Mouse (Mus musculus) ES-Bruce4 (cell line): ENCODE results near the gene Slc25a17. TPM values are rescaled to one million over a fixed set of nuclear protein-coding genes. Genes with fewer than 3 reads are reported as not detected.

Source experiments
- H3K27ac ChIP-seq: 2 replicates; pipeline ENCODE4 v1.5.1; 2012; ENCODE audit warnings: low read length, inconsistent platforms; ENCODE audit not compliant: insufficient read depth
- H3K27me3 ChIP-seq: 2 replicates; pipeline ENCODE4 v1.6.1; 2012; ENCODE audit warnings: mild to moderate bottlenecking, low read length, inconsistent platforms; ENCODE audit not compliant: control insufficient read depth, poor library complexity, insufficient read depth, severe bottlenecking
- H3K36me3 ChIP-seq: 2 replicates; pipeline ENCODE4 v1.6.1; 2012; ENCODE audit warnings: inconsistent platforms, mild to moderate bottlenecking, low read length, moderate library complexity; ENCODE audit not compliant: control insufficient read depth, poor library complexity, insufficient read depth, severe bottlenecking
- H3K4me1 ChIP-seq: one replicate; pipeline ENCODE4 v1.8.1; 2011; ENCODE audit warnings: low read length; ENCODE audit not compliant: control insufficient read depth, insufficient read depth
- H3K4me3 ChIP-seq: 2 replicates; pipeline ENCODE4 v1.5.1; 2011; ENCODE audit warnings: low read depth, mild to moderate bottlenecking, low read length
- H3K9ac ChIP-seq: 2 replicates; pipeline ENCODE4 v1.6.1; 2012; ENCODE audit warnings: low read depth, mild to moderate bottlenecking, inconsistent platforms; ENCODE audit not compliant: poor library complexity, severe bottlenecking
- H3K9me3 ChIP-seq: replicated peaks from 2 replicates; pipeline ENCODE4 v1.6.1; 2012; ENCODE audit warnings: mild to moderate bottlenecking, low read length, inconsistent platforms; ENCODE audit not compliant: control insufficient read depth, poor library complexity, insufficient read depth, severe bottlenecking
- CTCF ChIP-seq: IDR thresholded peaks from one replicate; pipeline ENCODE4 v1.8.1; 2011; ENCODE audit warnings: low read depth, low read length
- EP300 ChIP-seq: IDR thresholded peaks from 2 replicates; pipeline ENCODE4 v1.6.1; 2011; ENCODE audit warnings: low read depth, low read length; ENCODE audit not compliant: insufficient read depth
- POLR2A ChIP-seq: IDR thresholded peaks from one replicate; pipeline ENCODE4 v1.8.1; 2011; ENCODE audit warnings: low read length; ENCODE audit not compliant: insufficient read depth
- polyA plus RNA-seq: library from polyadenylated mRNA; stranded (reverse); fragments of >200 nt; gene quantifications from 2 replicates; pipeline ENCODE4 v1.2.4, GENCODE M21; 2011; ENCODE audit warnings: low read depth; ENCODE audit not compliant: missing spikeins, insufficient read depth, insufficient read length

Slc25a17 gene
- polyA plus RNA-seq: 81.8 and 87.7 TPM in 2 replicates

DNA sequence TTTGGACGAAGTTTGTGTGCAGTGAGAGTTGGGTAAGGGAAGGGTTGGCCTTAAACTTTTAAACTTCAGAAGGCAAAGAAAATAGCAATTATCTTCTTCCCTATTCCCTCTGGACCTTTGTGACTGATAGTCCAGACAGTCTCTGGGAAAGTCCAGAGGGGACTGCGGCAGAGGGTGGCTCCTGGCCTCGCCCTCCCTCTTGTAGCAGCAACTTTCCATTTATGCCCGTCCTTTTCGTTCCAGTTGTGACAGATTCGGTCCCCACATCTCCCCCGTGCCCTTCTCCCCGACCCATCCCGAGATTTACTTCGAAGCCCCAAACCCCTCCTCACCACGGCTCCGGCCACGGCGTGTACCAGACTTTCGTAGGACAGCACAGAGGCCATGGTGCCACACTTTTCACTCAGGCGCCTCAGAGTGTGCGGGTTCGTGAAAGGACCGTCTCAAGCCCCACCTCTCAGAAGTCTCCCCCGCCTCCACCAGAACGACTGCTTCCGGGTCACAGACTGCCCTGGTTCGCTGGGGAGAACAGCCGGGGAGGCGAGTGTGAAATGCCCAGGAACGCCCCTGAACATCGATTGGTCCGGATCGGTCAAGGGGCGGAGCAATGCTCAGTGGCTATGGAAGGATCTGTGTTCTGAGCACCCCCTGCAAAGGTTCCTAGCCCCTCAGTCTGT is at the start of gene Slc25a17:
TSS of gene Slc25a17 (minus strand) at position 468 of the 677 bp plus-strand sequence.
- Histone ChIP-seq H3K36me3 (peaks cover 27% of the 10 kb centered on the region), H3K27ac (peak within 1 kb of the TSS; percentile 28), H3K9me3 (no peaks in the 10 kb centered on the region), H3K4me1 (no peaks in the 10 kb centered on the region), H3K4me3 (peak within 1 kb of the TSS; percentile 98), H3K27me3 (no peaks in the 10 kb centered on the region), H3K9ac (peak within 1 kb of the TSS; percentile 69)
- TF ChIP-seq POLR2A (peak; percentile 36), CTCF (no peak)

DNA sequence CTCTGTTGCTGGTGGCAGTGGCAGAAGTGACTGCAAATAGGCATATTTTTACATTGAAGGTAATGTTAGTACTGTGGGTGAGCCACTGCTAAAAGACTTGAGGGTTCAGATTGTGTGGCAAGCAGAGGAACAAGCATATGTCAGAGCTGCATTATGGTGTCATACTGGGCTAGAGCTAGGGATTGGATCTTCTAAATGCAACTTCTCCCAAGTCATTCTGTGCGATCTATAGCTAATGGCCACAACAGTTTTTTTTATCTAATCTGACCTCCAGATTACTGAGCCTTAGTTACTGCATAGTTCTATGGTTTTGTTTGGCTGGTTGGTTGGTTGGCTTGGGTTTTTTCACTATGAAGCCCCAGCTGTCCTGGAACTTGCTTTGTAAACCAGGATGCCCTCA is 47.6 kb upstream of the Slc25a17 start, which contains the start of gene Dnajb7:
TSS of gene Dnajb7 (minus strand) at position 101 of the 400 bp plus-strand sequence.
- TF ChIP-seq POLR2A (no peak), EP300 (no peak), CTCF (no peak)
- no peak within 1 kb of the TSS for H3K4me3 ChIP-seq
- H3K9me3 ChIP-seq: no peaks in the 10 kb centered on the region
- H3K27me3 ChIP-seq: no peaks in the 10 kb centered on the region
- H3K4me1 ChIP-seq: no peaks in the 10 kb centered on the region
- H3K27ac ChIP-seq: no peak within 1 kb of the TSS
- H3K36me3 ChIP-seq: no peaks in the 10 kb centered on the region; the same call in none of the 2 replicates
- no peak within 1 kb of the TSS for H3K9ac ChIP-seq

DNA sequence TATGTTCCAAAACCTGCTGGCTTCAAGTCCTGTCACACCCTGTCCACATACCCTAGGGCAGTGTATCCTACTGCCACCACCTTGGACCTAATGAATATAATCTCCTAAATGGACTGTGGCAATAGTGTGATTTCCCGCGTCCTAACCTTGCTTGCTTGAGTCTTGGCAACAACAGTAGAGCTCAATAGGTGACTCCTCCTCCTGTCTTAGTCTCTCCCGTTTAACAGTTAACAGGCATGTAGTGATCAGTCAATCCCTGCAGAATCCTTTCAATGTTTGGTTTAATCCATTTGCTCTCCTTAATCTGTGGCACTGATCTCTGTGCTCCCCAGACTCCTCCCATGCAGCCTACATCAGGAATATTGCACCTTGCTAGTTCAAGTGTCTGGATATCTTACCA is 44.4 kb upstream of the Slc25a17 start:
- no peak for TF ChIP-seq POLR2A
- no peak for TF ChIP-seq CTCF
- no peak for TF ChIP-seq EP300
- Histone ChIP-seq H3K4me1 (no peaks in the 10 kb centered on the region), H3K36me3 (no peaks in the 10 kb centered on the region; the same call in none of the 2 replicates), H3K9ac (no peak overlapping the region), H3K27me3 (no peaks in the 10 kb centered on the region), H3K9me3 (no peaks in the 10 kb centered on the region), H3K4me3 (no peak overlapping the region), H3K27ac (no peak overlapping the region)

DNA sequence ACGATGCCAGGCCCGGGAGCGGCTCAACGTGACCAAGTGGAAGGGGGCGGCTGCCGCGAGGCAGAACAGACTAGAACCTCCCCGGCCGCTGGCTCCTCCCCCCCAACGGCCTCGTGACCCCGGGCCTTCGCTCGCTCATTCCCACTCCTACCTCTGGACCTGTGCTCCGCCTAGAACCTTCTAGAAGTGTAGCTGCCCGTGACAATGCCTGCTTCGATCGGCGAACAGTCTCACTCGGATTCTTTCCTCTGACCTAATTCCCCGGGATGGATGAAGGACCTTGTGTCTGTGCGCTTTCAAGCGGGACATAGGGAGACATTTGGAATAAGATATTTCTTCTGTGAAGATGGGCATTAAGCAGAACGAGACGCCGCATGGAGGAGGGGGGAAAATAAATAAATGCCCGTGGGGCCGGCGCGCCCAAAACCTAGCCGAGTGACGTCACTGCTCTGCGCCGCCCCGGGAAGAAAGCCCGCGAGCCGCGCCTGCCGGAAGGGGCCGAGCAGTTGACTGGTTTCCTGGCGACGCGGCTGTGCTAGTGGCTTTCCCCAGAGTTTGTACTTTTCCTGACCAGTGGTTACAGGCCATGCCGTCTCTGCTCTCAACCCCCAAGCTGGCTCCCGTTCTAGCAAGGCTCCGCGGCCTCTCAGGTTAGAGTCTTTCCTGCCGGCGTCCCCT is 39.2 kb upstream of the Slc25a17 start, which contains the start of the genes St13 and Xpnpep3:
TSS of gene St13 (minus strand) at position 440 of the 678 bp plus-strand sequence.
TSS of gene Xpnpep3 (plus strand) at position 501 of the 678 bp plus-strand sequence.
- TF ChIP-seq POLR2A: peak; percentile 66
- peak; percentile 50; the same call in 1 of the 2 replicates for TF ChIP-seq EP300
- TF ChIP-seq CTCF: no peak
- peak within 1 kb of the TSS; percentile 87 for H3K27ac ChIP-seq
- peak within 1 kb of the TSS; percentile 86 for H3K9ac ChIP-seq
- H3K36me3 ChIP-seq: peaks cover 11% of the 10 kb centered on the region
- no peaks in the 10 kb centered on the region for H3K4me1 ChIP-seq
- peak within 1 kb of the TSS; percentile 97 for H3K4me3 ChIP-seq
- H3K27me3 ChIP-seq: no peaks in the 10 kb centered on the region
- H3K9me3 ChIP-seq: no peaks in the 10 kb centered on the region

DNA sequence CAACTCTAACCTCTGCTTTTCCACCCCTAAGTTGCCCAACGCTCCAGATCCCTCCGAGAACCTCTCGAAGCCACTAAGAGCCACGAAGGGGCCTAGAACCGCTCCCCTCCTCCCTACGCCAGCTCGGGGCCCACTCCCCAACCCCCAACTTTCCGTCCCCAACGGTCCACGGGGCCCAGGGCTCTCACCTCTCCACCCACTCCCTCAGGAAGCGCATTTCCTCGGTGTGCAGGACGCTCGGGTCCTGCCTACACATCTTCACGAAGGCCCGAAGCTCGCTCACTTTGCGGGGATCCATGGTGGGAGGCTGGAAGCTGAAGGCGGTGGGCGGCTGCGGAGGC is 38.7 kb upstream of the Slc25a17 start:
- Histone ChIP-seq H3K36me3 (peaks cover 13% of the 10 kb centered on the region), H3K9ac (peak overlapping the region; percentile 86), H3K27me3 (no peaks in the 10 kb centered on the region), H3K27ac (peak overlapping the region; percentile 45; the same call in 1 of the 2 replicates), H3K9me3 (no peaks in the 10 kb centered on the region), H3K4me1 (no peaks in the 10 kb centered on the region), H3K4me3 (peak overlapping the region; percentile 97)
- TF ChIP-seq EP300 (no peak), POLR2A (no peak), CTCF (no peak)

DNA sequence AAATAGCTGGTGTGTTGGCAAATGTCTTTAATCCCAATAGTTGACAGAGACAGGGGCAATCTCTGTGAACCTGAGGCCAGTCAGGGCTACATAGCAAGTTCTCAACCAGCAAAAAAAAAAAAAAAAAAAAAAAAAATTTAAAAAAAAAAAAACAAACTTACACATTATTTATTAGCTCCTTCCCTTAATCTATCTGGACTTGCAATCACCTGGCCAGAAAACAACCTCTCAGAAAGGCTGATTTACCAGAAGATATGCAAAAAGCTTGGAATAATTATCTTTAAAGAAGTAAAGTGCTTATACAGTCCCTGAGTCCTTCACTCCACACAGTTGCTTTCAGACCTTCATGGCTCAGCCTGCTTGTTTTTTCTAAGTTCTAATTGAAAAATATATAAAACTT is 37.6 kb upstream of the Slc25a17 start:
- Histone ChIP-seq H3K9me3 (no peaks in the 10 kb centered on the region), H3K4me3 (no peak overlapping the region), H3K27me3 (no peaks in the 10 kb centered on the region), H3K9ac (peak overlapping the region; percentile 86), H3K27ac (no peak overlapping the region), H3K4me1 (no peaks in the 10 kb centered on the region), H3K36me3 (peaks cover 20% of the 10 kb centered on the region)
- TF ChIP-seq CTCF (no peak), EP300 (no peak), POLR2A (no peak)
